8 mouse cellular contexts compared by ENCODE assay signal in the genomic region with DNA sequence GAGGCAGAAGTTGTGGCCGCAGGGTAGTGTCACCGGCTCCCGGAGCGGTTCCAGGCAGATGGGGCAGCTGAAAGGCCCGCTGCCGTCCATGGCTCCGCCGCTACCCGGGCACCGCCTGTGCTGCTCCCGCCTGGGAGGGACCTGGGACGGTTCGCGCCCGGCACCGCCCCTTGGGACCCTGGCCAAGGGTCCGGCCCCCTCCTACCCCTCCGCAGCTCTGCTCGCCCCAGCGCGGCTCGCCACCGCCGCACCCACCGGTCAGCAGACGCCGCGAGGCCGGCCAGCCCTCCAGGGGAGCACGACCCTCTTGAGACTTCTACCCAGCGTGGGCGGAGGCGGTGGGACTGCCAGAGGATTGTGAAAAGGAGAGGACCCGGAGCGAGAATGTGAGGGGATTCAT. TPM values are rescaled to one million over a fixed set of nuclear protein-coding genes. Genes with fewer than 3 reads are reported as not detected.
DNase-seq lines count a peak whose midpoint lies in the region; ATAC-seq and TF ChIP-seq lines count a peak whose summit lies in the region.

No protein-coding gene starts in this region.

- H3K27me3 ChIP-seq in ES-Bruce4 (ENCODE audit: control insufficient read depth, insufficient read depth, low read length, poor library complexity, severe bottlenecking): peaks cover 11% of the 10 kb centered on the region
- H3K27me3 ChIP-seq in kidney, adult 2 months (replicated peaks; ENCODE audit: control insufficient read depth, insufficient read depth, low read length): no peaks in the 10 kb centered on the region
- H3K27me3 ChIP-seq in lung, embryonic 14.5 days (ENCODE audit: insufficient read depth, low read length): peaks cover 41% of the 10 kb centered on the region
- H3K27me3 ChIP-seq in stomach, embryonic 14.5 days (ENCODE audit: control insufficient read depth, insufficient read depth, low read length): peaks cover 17% of the 10 kb centered on the region

- TF ChIP-seq EP300 in ES-Bruce4 (IDR thresholded peaks at IDR 0.05; ENCODE audit: insufficient read depth, low read depth, low read length): no peak

- peak overlapping the region; percentile 73 for H3K4me2 ChIP-seq in lung, embryonic 14.5 days
- peak overlapping the region; percentile 66 for H3K4me2 ChIP-seq in stomach, embryonic 14.5 days (replicated peaks; ENCODE audit: low read depth, low read length)

- peak overlapping the region; percentile 47 for H3K9ac ChIP-seq in ES-Bruce4 (ENCODE audit: low read depth, poor library complexity, severe bottlenecking)
- peak overlapping the region; percentile 48 for H3K9ac ChIP-seq in lung, embryonic 14.5 days
- peak overlapping the region; percentile 36; the same call in 1 of the 2 replicates for H3K9ac ChIP-seq in stomach, embryonic 14.5 days (replicated peaks; ENCODE audit: low read depth, low read length)

- peak; percentile 85 for DNase-seq in heart, adult 8-10 months (ENCODE audit: low spot score)
- DNase-seq in kidney, adult 2 months: peak; percentile 93
- peak; percentile 76 for DNase-seq in lung, embryonic 14.5 days
- no peak for DNase-seq in cerebellum, adult 9-10 months

- no peak for TF ChIP-seq CTCF in ES-Bruce4 (IDR thresholded peaks at IDR 0.05; ENCODE audit: low read depth, low read length)
- TF ChIP-seq CTCF in kidney, adult 2 months (conservative IDR thresholded peaks at IDR 0.05; ENCODE audit: insufficient read depth, insufficient read length, low read depth, low read length): no peak
- no peak for TF ChIP-seq CTCF in lung, embryonic 14.5 days (IDR thresholded peaks at IDR 0.05; ENCODE audit: low read depth)

- peaks cover 6% of the 10 kb centered on the region for H3K4me1 ChIP-seq in ES-Bruce4 (ENCODE audit: control insufficient read depth, insufficient read depth, low read length)
- H3K4me1 ChIP-seq in brown adipose tissue, adult 24 weeks (ENCODE audit: control insufficient read depth, insufficient read depth, insufficient read length, low read length): peaks cover 13% of the 10 kb centered on the region
- H3K4me1 ChIP-seq in kidney, adult 2 months (ENCODE audit: control insufficient read depth, insufficient read depth, low read length): peaks cover 23% of the 10 kb centered on the region; the same call in 1 of the 2 replicates
- H3K4me1 ChIP-seq in lung, embryonic 14.5 days (ENCODE audit: insufficient read depth): peaks cover 24% of the 10 kb centered on the region
- peaks cover 42% of the 10 kb centered on the region for H3K4me1 ChIP-seq in stomach, embryonic 14.5 days (ENCODE audit: control insufficient read depth, insufficient read depth, low read length)

- no peaks in the 10 kb centered on the region for H3K36me3 ChIP-seq in ES-Bruce4 (ENCODE audit: control insufficient read depth, insufficient read depth, low read length, poor library complexity, severe bottlenecking)
- peaks cover 2% of the 10 kb centered on the region; the same call in 1 of the 2 replicates for H3K36me3 ChIP-seq in kidney, adult 2 months (ENCODE audit: control insufficient read depth, insufficient read depth, low read length)
- H3K36me3 ChIP-seq in lung, embryonic 14.5 days (ENCODE audit: insufficient read depth): no peaks in the 10 kb centered on the region
- H3K36me3 ChIP-seq in stomach, embryonic 14.5 days (ENCODE audit: control insufficient read depth, insufficient read depth, low read length): no peaks in the 10 kb centered on the region

- peak overlapping the region; percentile 40 for H3K4me3 ChIP-seq in ES-Bruce4 (ENCODE audit: low read depth, low read length)
- peak overlapping the region; percentile 82 for H3K4me3 ChIP-seq in brown adipose tissue, adult 24 weeks (ENCODE audit: insufficient read depth, low read depth, low read length)
- H3K4me3 ChIP-seq in kidney, adult 2 months (ENCODE audit: insufficient read depth, low read depth, low read length): peak overlapping the region; percentile 90
- peak overlapping the region; percentile 53 for H3K4me3 ChIP-seq in lung, embryonic 14.5 days (ENCODE audit: low read depth, low read length)
- H3K4me3 ChIP-seq in stomach, embryonic 14.5 days (ENCODE audit: low read depth, low read length): peak overlapping the region; percentile 52

- peak; percentile 75 for ATAC-seq in lung, embryonic 14.5 days (ENCODE audit: insufficient read depth)
- ATAC-seq in stomach, embryonic 14.5 days (ENCODE audit: insufficient number of reproducible peaks, insufficient read depth, low FRiP score, low read depth): peak; percentile 47; the same call in 1 of the 2 replicates
- no peak for ATAC-seq in megakaryocyte-erythroid progenitor cell, adult 5-6 weeks (replicated peaks; ENCODE audit: low FRiP score, low TSS enrichment, poor library complexity, severe bottlenecking)

- 1% methylated on average over 35 of the region's 35 CpGs for WGBS in kidney, adult 2 months
- 2% methylated on average over 35 of the region's 35 CpGs for WGBS in lung, embryonic 14.5 days
- WGBS in stomach, embryonic 14.5 days: under 1% methylated on average over 27 of the region's 35 CpGs

- no peaks in the 10 kb centered on the region for H3K9me3 ChIP-seq in ES-Bruce4 (replicated peaks; ENCODE audit: control insufficient read depth, insufficient read depth, low read length, poor library complexity, severe bottlenecking)
- H3K9me3 ChIP-seq in lung, embryonic 14.5 days (ENCODE audit: low read depth, low read length): no peaks in the 10 kb centered on the region
- no peaks in the 10 kb centered on the region for H3K9me3 ChIP-seq in stomach, embryonic 14.5 days (ENCODE audit: control insufficient read depth, low read depth, low read length)

- TF ChIP-seq POLR2A in ES-Bruce4 (IDR thresholded peaks at IDR 0.05; ENCODE audit: insufficient read depth, low read length): no peak
- TF ChIP-seq POLR2A in kidney, adult 2 months (IDR thresholded peaks at IDR 0.05; ENCODE audit: low read depth, low read length): peak; percentile 82

- H3K27ac ChIP-seq in ES-Bruce4 (ENCODE audit: insufficient read depth, low read length): no peak overlapping the region
- H3K27ac ChIP-seq in brown adipose tissue, adult 24 weeks (replicated peaks; ENCODE audit: low read depth, low read length): peak overlapping the region; percentile 89
- peak overlapping the region; percentile 91 for H3K27ac ChIP-seq in kidney, adult 2 months (ENCODE audit: insufficient read depth, low read depth, low read length)
- H3K27ac ChIP-seq in lung, embryonic 14.5 days (ENCODE audit: low read depth): peak overlapping the region; percentile 52
- H3K27ac ChIP-seq in stomach, embryonic 14.5 days (ENCODE audit: low read length): peak overlapping the region; percentile 39; the same call in 1 of the 2 replicates

RNA-seq across cellular contexts. Expression of gene Trim47, which starts 16.9 kb away (rescaled TPM):
- polyA plus RNA-seq in ES-Bruce4 (2011; ENCODE audit: insufficient read depth, insufficient read length, low read depth, missing spikeins): 3.9 and 7.1 TPM in 2 replicates
- 4.6 and 8.3 TPM in 2 replicates for polyA plus RNA-seq in brown adipose tissue, adult 24 weeks (2012; ENCODE audit: insufficient read depth, insufficient read length, missing spikeins)
- 10 to 100 TPM; 17.9 to 25.7 (median 22.1) TPM for total RNA-seq in heart, adult 8-10 months (2022)
- 34.9 and 39.6 TPM in 2 replicates for polyA plus RNA-seq in kidney, adult 2 months (2012; rRNA removed)
- polyA plus RNA-seq in lung, embryonic 14.5 days (2014; fragmentation: Nextera tagmentation; extraction: Ambion mirVana): 12.7 and 13.2 TPM in 2 replicates
- 12.2 and 17.3 TPM in 2 replicates for polyA plus RNA-seq in stomach, embryonic 14.5 days (2014; fragmentation: Nextera tagmentation; extraction: Ambion mirVana)
- total RNA-seq in megakaryocyte-erythroid progenitor cell, adult 5-6 weeks (2014; fragmentation: Nextera tagmentation): 8.7 and 12.2 TPM in 2 replicates
- total RNA-seq in megakaryocyte-erythroid progenitor cell, adult 5-6 weeks (2017): 2.3 and 6.5 TPM in 2 replicates

RNA-seq across cellular contexts. Expression of gene Trim65, which starts 20.8 kb away (rescaled TPM):
- polyA plus RNA-seq in ES-Bruce4 (2011; ENCODE audit: insufficient read depth, insufficient read length, low read depth, missing spikeins): 0.78 and 1.2 TPM in 2 replicates
- polyA plus RNA-seq in brown adipose tissue, adult 24 weeks (2012; ENCODE audit: insufficient read depth, insufficient read length, missing spikeins): 5.9 and 8.3 TPM in 2 replicates
- 1 to 10 TPM; 6.6 to 8.2 (median 7.6) TPM for total RNA-seq in heart, adult 8-10 months (2022)
- 9.5 and 9.6 TPM in 2 replicates for polyA plus RNA-seq in kidney, adult 2 months (2012; rRNA removed)
- 3.7 and 3.9 TPM in 2 replicates for polyA plus RNA-seq in lung, embryonic 14.5 days (2014; fragmentation: Nextera tagmentation; extraction: Ambion mirVana)
- 5.0 and 6.4 TPM in 2 replicates for polyA plus RNA-seq in stomach, embryonic 14.5 days (2014; fragmentation: Nextera tagmentation; extraction: Ambion mirVana)
- total RNA-seq in megakaryocyte-erythroid progenitor cell, adult 5-6 weeks (2014; fragmentation: Nextera tagmentation): 17.4 and 20.5 TPM in 2 replicates
- total RNA-seq in megakaryocyte-erythroid progenitor cell, adult 5-6 weeks (2017): 8.2 and 8.3 TPM in 2 replicates

RNA-seq across cellular contexts. Expression of gene Wbp2, which starts 23.3 kb away (rescaled TPM):
- polyA plus RNA-seq in ES-Bruce4 (2011; ENCODE audit: insufficient read depth, insufficient read length, low read depth, missing spikeins): 179 and 198 TPM in 2 replicates
- 73.7 and 124 TPM in 2 replicates for polyA plus RNA-seq in brown adipose tissue, adult 24 weeks (2012; ENCODE audit: insufficient read depth, insufficient read length, missing spikeins)
- total RNA-seq in heart, adult 8-10 months (2022): 100 to 1,000 TPM; 108 to 126 (median 116) TPM
- polyA plus RNA-seq in kidney, adult 2 months (2012; rRNA removed): 391 and 392 TPM in 2 replicates
- 66.5 and 69.8 TPM in 2 replicates for polyA plus RNA-seq in lung, embryonic 14.5 days (2014; fragmentation: Nextera tagmentation; extraction: Ambion mirVana)
- 74.0 and 82.4 TPM in 2 replicates for polyA plus RNA-seq in stomach, embryonic 14.5 days (2014; fragmentation: Nextera tagmentation; extraction: Ambion mirVana)
- 57.6 and 94.8 TPM in 2 replicates for total RNA-seq in megakaryocyte-erythroid progenitor cell, adult 5-6 weeks (2014; fragmentation: Nextera tagmentation)
- total RNA-seq in megakaryocyte-erythroid progenitor cell, adult 5-6 weeks (2017): 21.2 and 23.9 TPM in 2 replicates

RNA-seq across cellular contexts. Expression of gene Mrpl38, which starts 28.5 kb away (rescaled TPM):
- polyA plus RNA-seq in ES-Bruce4 (2011; ENCODE audit: insufficient read depth, insufficient read length, low read depth, missing spikeins): 69.3 and 71.6 TPM in 2 replicates
- polyA plus RNA-seq in brown adipose tissue, adult 24 weeks (2012; ENCODE audit: insufficient read depth, insufficient read length, missing spikeins): 99.5 and 121 TPM in 2 replicates
- total RNA-seq in heart, adult 8-10 months (2022): 10 to 100 TPM; 60.0 to 66.2 (median 63.9) TPM
- 69.9 and 70.7 TPM in 2 replicates for polyA plus RNA-seq in kidney, adult 2 months (2012; rRNA removed)
- polyA plus RNA-seq in lung, embryonic 14.5 days (2014; fragmentation: Nextera tagmentation; extraction: Ambion mirVana): 89.3 and 91.9 TPM in 2 replicates
- polyA plus RNA-seq in stomach, embryonic 14.5 days (2014; fragmentation: Nextera tagmentation; extraction: Ambion mirVana): 93.9 and 94.2 TPM in 2 replicates
- total RNA-seq in megakaryocyte-erythroid progenitor cell, adult 5-6 weeks (2014; fragmentation: Nextera tagmentation): 79.8 and 89.1 TPM in 2 replicates
- 39.6 and 49.6 TPM in 2 replicates for total RNA-seq in megakaryocyte-erythroid progenitor cell, adult 5-6 weeks (2017)

RNA-seq across cellular contexts. Expression of gene Unc13d, which starts 32.4 kb away (rescaled TPM):
- polyA plus RNA-seq in ES-Bruce4 (2011; ENCODE audit: insufficient read depth, insufficient read length, low read depth, missing spikeins): 4.7 and 5.7 TPM in 2 replicates
- not detected in 2 replicates for polyA plus RNA-seq in brown adipose tissue, adult 24 weeks (2012; ENCODE audit: insufficient read depth, insufficient read length, missing spikeins)
- 1 to 10 TPM in 2 of 4 experiments, under 1 TPM in 2; 0.41 to 1.4 (median 0.83) TPM for total RNA-seq in heart, adult 8-10 months (2022)
- 1.1 and 2.4 TPM in 2 replicates for polyA plus RNA-seq in kidney, adult 2 months (2012; rRNA removed)
- 2.5 and 3.3 TPM in 2 replicates for polyA plus RNA-seq in lung, embryonic 14.5 days (2014; fragmentation: Nextera tagmentation; extraction: Ambion mirVana)
- 3.7 and 4.7 TPM in 2 replicates for polyA plus RNA-seq in stomach, embryonic 14.5 days (2014; fragmentation: Nextera tagmentation; extraction: Ambion mirVana)
- total RNA-seq in megakaryocyte-erythroid progenitor cell, adult 5-6 weeks (2014; fragmentation: Nextera tagmentation): 47.1 and 58.7 TPM in 2 replicates
- total RNA-seq in megakaryocyte-erythroid progenitor cell, adult 5-6 weeks (2017): 24.8 and 36.3 TPM in 2 replicates

Comparison
In these comparisons a context has a peak if more than half of its experiments do, and no peak if none do; other contexts are left out.
1. H3K4me3 ChIP-seq: peak in every context shown above with its lines; median percentile 90 in kidney, adult 2 months; 82 in brown adipose tissue, adult 24 weeks; 53 in lung, embryonic 14.5 days; 52 in stomach, embryonic 14.5 days; 40 in ES-Bruce4.